Mouse (Mus musculus) liver, postnatal 0 days (tissue): ENCODE measurements at regions not wholly inside any gene's neighbourhood (a gene's known extent, or its start where the extent isn't known, plus 50 kb on each side); places are given as distances from the start of the nearest gene placed in this dataset.

ENCODE experiments used
- ATAC-seq: fragments of 200-750 bp; cut with Nextera tagmentation; 2 replicates; pipeline ENCODE4 v1.8.0; 2017; ENCODE audit warnings: mild to moderate bottlenecking, moderate library complexity
- DNase-seq: peaks from one replicate; pipeline ENCODE4 v3.0.0-alpha.2; 2016
- H3K27ac ChIP-seq: fragments of 300-500 bp; sonication (generic); 2 replicates; pipeline ENCODE4 v1.5.1; 2014; ENCODE audit warnings: antibody characterized with exemption, moderate library complexity, mild to moderate bottlenecking, low read depth
- H3K27me3 ChIP-seq: fragments of 300-500 bp; sonication (generic); 2 replicates; pipeline ENCODE4 v1.6.1; 2014; ENCODE audit warnings: low read length, control low read depth, mixed read lengths; ENCODE audit not compliant: insufficient read depth
- H3K36me3 ChIP-seq: fragments of 300-500 bp; sonication (generic); replicated peaks from 2 replicates; pipeline ENCODE4 v1.6.1; 2014; ENCODE audit warnings: mild to moderate bottlenecking, control low read depth, low read length, moderate library complexity, mixed read lengths; ENCODE audit not compliant: insufficient read depth
- H3K4me1 ChIP-seq: fragments of 300-500 bp; sonication (generic); 2 replicates; pipeline ENCODE4 v1.6.1; 2014; ENCODE audit warnings: antibody characterized with exemption, mild to moderate bottlenecking, control low read depth; ENCODE audit not compliant: insufficient read depth
- H3K4me2 ChIP-seq: fragments of 300-500 bp; sonication (generic); 2 replicates; pipeline ENCODE4 v1.6.1; 2014; ENCODE audit warnings: low read depth, mild to moderate bottlenecking, low read length, moderate library complexity, mixed read lengths
- H3K4me3 ChIP-seq: fragments of 300-500 bp; sonication (generic); 2 replicates; pipeline ENCODE4 v1.5.1; 2014; ENCODE audit warnings: low read depth, low read length
- H3K9ac ChIP-seq: fragments of 300-500 bp; sonication (generic); replicated peaks from 2 replicates; pipeline ENCODE4 v1.6.1; 2014; ENCODE audit warnings: mild to moderate bottlenecking, moderate library complexity
- H3K9me3 ChIP-seq: fragments of 300-500 bp; sonication (generic); 2 replicates; pipeline ENCODE4 v1.6.1; 2016; ENCODE audit warnings: mild to moderate bottlenecking, control low read depth, low read length, mixed read lengths
- CTCF ChIP-seq: sonication (generic); IDR thresholded peaks from 2 replicates; pipeline ENCODE4 v1.5.1; 2016; ENCODE audit warnings: antibody characterized with exemption, low read depth
- EP300 ChIP-seq: IDR thresholded peaks from 2 replicates; pipeline ENCODE4 v1.6.1; 2016; ENCODE audit warnings: antibody characterized with exemption, low read depth, mild to moderate bottlenecking
- WGBS: fragments of 180-500 bp; shearing (Covaris S2); extraction: QIAGEN DNeasy Blood & Tissue Kit; methylation state at CpG from one replicate; pipeline ENCODE4 v1.1.7; 2014; ENCODE audit not compliant: insufficient replicate concordance; 5-methylcytosine and 5-hydroxymethylcytosine counted together

- Histone ChIP-seq H3K36me3 (no peaks in the 10 kb centered on the region), H3K27me3 (no peaks in the 10 kb centered on the region), H3K4me1 (no peaks in the 10 kb centered on the region), H3K4me3 (no peak overlapping the region), H3K9me3 (no peaks in the 10 kb centered on the region), H3K27ac (no peak overlapping the region), H3K4me2 (no peak overlapping the region), H3K9ac (no peak overlapping the region)
- WGBS = 81% methylated on average over 1 of the region's 1 CpGs
- DNase-seq (no peak), ATAC-seq (no peak)
- TF ChIP-seq CTCF (no peak), EP300 (no peak)
Observed at GRCm38 (mm10) chr15:41283199-41283598, 1149.0 kb downstream of the 9330182O14Rik start.

GRCm38 (mm10) chr15:41286809-41287413 is 1152.7 kb downstream of the 9330182O14Rik start:
- no peak for ATAC-seq
- Histone ChIP-seq H3K4me2 (no peak overlapping the region), H3K4me3 (no peak overlapping the region), H3K36me3 (no peaks in the 10 kb centered on the region), H3K9me3 (no peaks in the 10 kb centered on the region), H3K27ac (no peak overlapping the region), H3K9ac (no peak overlapping the region), H3K27me3 (no peaks in the 10 kb centered on the region), H3K4me1 (no peaks in the 10 kb centered on the region)
- 62% methylated on average over 5 of the region's 5 CpGs for WGBS
- TF ChIP-seq EP300 = no peak
- TF ChIP-seq CTCF = no peak
- DNase-seq = no peak

- no peak overlapping the region for H3K4me2 ChIP-seq
- H3K9me3 ChIP-seq = no peaks in the 10 kb centered on the region
- no peak overlapping the region for H3K27ac ChIP-seq
- H3K27me3 ChIP-seq = no peaks in the 10 kb centered on the region
- ATAC-seq (no peak), DNase-seq (no peak)
- 63% methylated on average over 4 of the region's 4 CpGs for WGBS
- H3K4me3 ChIP-seq = no peak overlapping the region
- H3K9ac ChIP-seq = no peak overlapping the region
- TF ChIP-seq CTCF (no peak), EP300 (no peak)
- H3K36me3 ChIP-seq = no peaks in the 10 kb centered on the region
- no peaks in the 10 kb centered on the region for H3K4me1 ChIP-seq
Observed at GRCm38 (mm10) chr15:41297419-41297818, 1163.3 kb downstream of the 9330182O14Rik start.

GRCm38 (mm10) chr15:41306638-41307037 is 1172.5 kb downstream of the 9330182O14Rik start:
- no peaks in the 10 kb centered on the region for H3K9me3 ChIP-seq
- 65% methylated on average over 1 of the region's 1 CpGs for WGBS
- ATAC-seq = no peak
- DNase-seq = no peak
- H3K4me3 ChIP-seq = no peak overlapping the region
- H3K27me3 ChIP-seq = no peaks in the 10 kb centered on the region
- no peaks in the 10 kb centered on the region for H3K4me1 ChIP-seq
- TF ChIP-seq EP300 (no peak), CTCF (no peak)
- H3K4me2 ChIP-seq = no peak overlapping the region
- no peak overlapping the region for H3K27ac ChIP-seq
- no peaks in the 10 kb centered on the region for H3K36me3 ChIP-seq
- H3K9ac ChIP-seq = no peak overlapping the region

- H3K27me3 ChIP-seq = no peaks in the 10 kb centered on the region
- H3K4me2 ChIP-seq = no peak overlapping the region
- H3K36me3 ChIP-seq = no peaks in the 10 kb centered on the region
- no peak for TF ChIP-seq CTCF
- no peak for TF ChIP-seq EP300
- H3K4me3 ChIP-seq = no peak overlapping the region
- no peak overlapping the region for H3K27ac ChIP-seq
- H3K9ac ChIP-seq = no peak overlapping the region
- no peaks in the 10 kb centered on the region for H3K4me1 ChIP-seq
- H3K9me3 ChIP-seq = no peaks in the 10 kb centered on the region
- no peak for DNase-seq
- ATAC-seq = no peak
- 41% methylated on average over 5 of the region's 5 CpGs for WGBS
Observed at GRCm38 (mm10) chr15:41311728-41312320, 1177.7 kb downstream of the 9330182O14Rik start.

GRCm38 (mm10) chr15:41314916-41315315 is 1180.8 kb downstream of the 9330182O14Rik start:
- no peaks in the 10 kb centered on the region for H3K4me1 ChIP-seq
- H3K9me3 ChIP-seq = no peaks in the 10 kb centered on the region
- H3K36me3 ChIP-seq = no peaks in the 10 kb centered on the region
- no peak overlapping the region for H3K9ac ChIP-seq
- no peak overlapping the region for H3K4me3 ChIP-seq
- WGBS = 51% methylated on average over 4 of the region's 4 CpGs
- no peak overlapping the region for H3K27ac ChIP-seq
- H3K4me2 ChIP-seq = no peak overlapping the region
- no peaks in the 10 kb centered on the region for H3K27me3 ChIP-seq
- TF ChIP-seq CTCF (no peak), EP300 (no peak)
- DNase-seq = no peak
- no peak for ATAC-seq
